8 mouse cellular contexts compared by ENCODE assay signal in the genomic region with DNA sequence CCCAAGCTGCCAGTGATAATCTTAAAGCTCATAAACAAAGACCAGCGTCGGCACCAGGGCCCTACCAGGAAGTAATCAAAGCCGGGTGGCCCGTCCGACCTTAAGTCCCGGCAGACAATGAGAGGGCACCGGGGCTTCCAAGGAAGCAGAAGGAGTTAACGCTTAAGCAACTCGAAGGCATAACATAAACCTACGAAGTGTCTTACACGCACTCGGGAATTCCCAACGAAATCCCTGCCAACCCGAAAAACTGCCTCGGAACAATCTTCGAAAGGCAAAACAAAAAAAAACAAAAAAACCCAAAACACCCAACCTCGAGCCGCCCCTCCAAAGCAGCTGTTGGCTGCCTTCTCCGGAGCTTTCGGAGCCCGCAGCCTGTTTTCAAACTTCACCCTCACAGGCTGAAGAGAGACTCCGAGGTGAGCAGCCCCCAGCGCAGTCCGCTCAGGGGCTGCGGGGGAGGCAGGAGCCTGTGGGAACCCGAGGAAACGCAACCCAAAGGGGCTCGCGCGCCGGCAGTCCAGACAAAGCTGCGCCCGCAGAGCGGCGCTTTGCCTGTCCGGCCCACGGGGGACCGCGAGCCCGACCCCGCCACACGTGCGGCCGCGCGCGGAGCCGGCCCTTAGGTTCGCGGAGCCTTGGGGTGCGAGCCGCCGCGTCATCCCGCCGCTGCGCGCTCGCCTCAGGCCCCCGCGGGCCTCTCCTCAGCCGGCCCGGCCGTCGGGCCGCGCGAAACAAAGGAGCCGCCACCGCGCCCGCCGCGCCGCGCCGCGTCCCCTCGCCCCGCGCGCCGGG. TPM values are rescaled to one million over a fixed set of nuclear protein-coding genes. Genes with fewer than 3 reads are reported as not detected.
DNase-seq lines count a peak whose midpoint lies in the region; ATAC-seq lines count a peak whose summit lies in the region.

No protein-coding gene starts in this region.

- WGBS in liver, embryonic 16.5 days (ENCODE audit: insufficient replicate concordance): under 1% methylated on average over 63 of the region's 83 CpGs

- peak overlapping the region; percentile 94 for H3K9ac ChIP-seq in liver, embryonic 16.5 days (ENCODE audit: low read depth, low read length)

- H3K36me3 ChIP-seq in liver, embryonic 16.5 days (ENCODE audit: control insufficient read depth, insufficient read depth): no peaks in the 10 kb centered on the region

- peak; percentile 34 for DNase-seq in left cerebral cortex, postnatal 4 days
- no peak for DNase-seq in left cerebral cortex, adult 9 months (ENCODE audit: low spot score in 2 of 2)
- peak; percentile 57 for DNase-seq in cerebellum, adult 9-11 months
- peak; percentile 16 for DNase-seq in gastrocnemius, adult 18-20 months (ENCODE audit: low spot score)
- DNase-seq in induced T-regulatory cell, adult 2 months (ENCODE audit: low read depth): peak; percentile 75
- peak; percentile 13 for DNase-seq in retina, adult 2 months (ENCODE audit: low read depth, low spot score)
- DNase-seq in urinary bladder, adult 2 months (ENCODE audit: low spot score): peak; percentile 41

- no peaks in the 10 kb centered on the region for H3K9me3 ChIP-seq in liver, embryonic 16.5 days (replicated peaks; ENCODE audit: control insufficient read depth, low read length)

- no peaks in the 10 kb centered on the region for H3K27me3 ChIP-seq in liver, embryonic 16.5 days (ENCODE audit: control insufficient read depth, insufficient read depth, low read depth, low read length)

- intact Hi-C loops in left cerebral cortex, postnatal 4 days (cut with DNase I): no loop called here

- peak overlapping the region; percentile 93 for H3K4me3 ChIP-seq in liver, embryonic 16.5 days (ENCODE audit: low read depth, low read length)

- peak overlapping the region; percentile 93 for H3K4me2 ChIP-seq in liver, embryonic 16.5 days (ENCODE audit: low read depth, low read length)

- H3K4me1 ChIP-seq in liver, embryonic 16.5 days (ENCODE audit: control insufficient read depth, low read depth, low read length): peaks cover 32% of the 10 kb centered on the region

- ATAC-seq in liver, embryonic 16.5 days (ENCODE audit: low read depth): peak; percentile 66

- H3K27ac ChIP-seq in liver, embryonic 16.5 days (ENCODE audit: low read length): peak overlapping the region; percentile 90

RNA-seq across cellular contexts. Expression of gene Usp3, which starts 0.9 kb away (rescaled TPM):
- 10 to 100 TPM; 60.7 to 67.3 TPM for total RNA-seq in left cerebral cortex, postnatal 4 days (2021)
- 10 to 100 TPM; 10.1 to 11.0 TPM for total RNA-seq in gastrocnemius, adult 18-20 months (2021)
- 11.9 and 14.8 TPM in 2 replicates for polyA plus RNA-seq in liver, embryonic 16.5 days (2015; fragmentation: Nextera tagmentation; extraction: Ambion mirVana)
- polyA plus RNA-seq in urinary bladder, adult 2 months (2012; rRNA removed): 39.3 and 40.1 TPM in 2 replicates

Comparison
In these comparisons a context has a peak if more than half of its experiments do, and no peak if none do; other contexts are left out.
1. DNase-seq: peak in left cerebral cortex, postnatal 4 days (single experiment), cerebellum, adult 9-11 months (single experiment), gastrocnemius, adult 18-20 months (single experiment), induced T-regulatory cell, adult 2 months (single experiment), retina, adult 2 months (single experiment) and urinary bladder, adult 2 months (single experiment); none in left cerebral cortex, adult 9 months (0 of 2).
2. RNA of gene Usp3, which starts 0.9 kb away (total RNA-seq): 60.7 to 67.3 TPM in left cerebral cortex, postnatal 4 days; 10.1 to 11.0 TPM in gastrocnemius, adult 18-20 months; every median in the first group is over 4 times any median in the second.